Mouse (Mus musculus): Measurements from ENCODE around the gene Efl1. TPM values are rescaled to one million over a fixed set of nuclear protein-coding genes. Genes with fewer than 3 reads are reported as not detected.

The Efl1 gene
- total RNA-seq, 2 experiments from 2014 or later = 14.5 to 19.9 TPM

DNA sequence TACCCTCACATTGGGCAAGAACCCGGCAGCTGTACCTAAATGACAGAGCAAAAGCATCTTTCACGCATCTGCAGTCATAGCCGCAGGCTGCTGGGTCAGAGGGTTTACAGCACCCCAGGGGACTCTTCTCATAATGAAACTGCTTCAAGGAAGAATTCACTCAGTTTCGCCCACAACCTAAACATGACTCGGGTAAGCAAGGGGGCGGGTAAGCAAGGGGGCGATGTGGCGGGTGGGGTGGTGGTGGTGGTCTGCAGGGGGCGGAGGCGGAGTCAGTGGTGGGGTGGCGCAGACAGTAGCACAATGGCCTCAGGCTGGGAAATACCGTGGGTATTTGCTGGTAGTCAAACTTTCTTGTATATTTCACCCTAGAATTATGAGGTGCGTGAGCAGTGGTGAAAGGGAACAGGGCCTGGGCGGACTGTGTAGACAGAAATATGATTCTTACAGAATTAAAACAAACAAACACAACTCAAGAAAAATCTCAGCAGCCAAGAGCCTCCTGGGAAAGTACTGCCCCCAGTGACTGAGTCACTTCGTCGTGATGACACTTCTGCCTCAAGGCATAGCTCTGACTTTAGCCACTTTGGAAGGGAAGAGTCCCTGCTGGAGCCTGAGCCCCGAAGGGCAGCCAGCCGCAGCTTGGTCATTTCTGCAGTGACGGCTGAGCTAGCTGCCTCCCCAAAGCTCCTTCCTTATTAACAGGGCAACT is 162.9 kb downstream of the Efl1 start:
- no peak for DNase-seq (ENCODE audit: low spot score in 2 of 2)

- DNase-seq (ENCODE audit: low spot score in 2 of 2) = no peak
Measured at GRCm38 (mm10) chr7:82812186-82813155, 164.1 kb downstream of the Efl1 start.

DNA sequence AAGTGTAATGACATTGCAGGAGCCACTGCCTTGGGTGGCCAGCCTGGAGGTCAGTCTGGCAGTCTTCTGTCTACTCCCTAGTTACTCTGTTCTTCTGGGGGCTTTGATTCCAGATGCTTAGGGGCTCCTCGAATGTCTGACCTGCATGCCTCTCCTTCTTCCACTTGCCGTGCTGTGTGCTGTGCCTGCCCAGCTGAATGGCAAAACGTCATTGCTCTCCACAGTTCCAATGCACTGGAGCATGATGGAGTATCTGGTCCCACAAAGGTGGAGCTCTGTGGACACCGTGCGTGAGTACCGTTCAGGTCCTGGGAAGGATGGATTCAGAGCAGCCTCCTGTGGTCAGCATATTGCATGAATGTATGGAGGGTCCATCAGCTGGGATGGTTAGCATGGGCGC is 171.1 kb downstream of the Efl1 start:
- DNase-seq (ENCODE audit: low spot score in 2 of 2) = no peak

GRCm38 (mm10) chr7:82820661-82821060 is 172.2 kb downstream of the Efl1 start:
- no peak for DNase-seq (ENCODE audit: low spot score in 2 of 2)

GRCm38 (mm10) chr7:82821501-82821900 is 173.1 kb downstream of the Efl1 start:
- no peak for DNase-seq (ENCODE audit: low spot score in 2 of 2)

DNA sequence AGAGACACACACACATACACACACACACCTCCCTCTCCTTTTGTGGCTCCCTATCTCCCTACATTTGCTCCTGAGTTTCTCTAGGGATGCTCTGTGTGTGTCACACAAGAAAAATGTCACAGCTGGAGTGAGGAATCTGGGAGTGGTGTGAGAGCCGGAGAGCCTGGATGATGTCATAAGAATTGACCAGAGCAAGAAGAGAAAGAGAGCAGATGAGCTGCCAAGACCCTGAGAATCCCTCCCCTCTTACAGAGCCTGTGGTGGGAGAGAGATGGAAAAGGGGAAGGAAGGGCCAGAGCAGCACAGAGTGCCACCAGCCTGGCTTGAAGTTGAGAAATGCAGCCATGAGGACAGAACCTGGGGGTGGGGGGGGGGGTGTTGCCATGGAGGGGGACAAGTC is 174.1 kb downstream of the Efl1 start:
- no peak for DNase-seq (ENCODE audit: low spot score in 2 of 2)

Other genes with a start within 250 kb of the Efl1 start
- gene Saxo2, start 86 bp upstream of the Efl1 start, total RNA-seq (2021) = 1 to 10 TPM; 3.0 to 3.3 TPM
- gene Mex3b, start 218.7 kb downstream of the Efl1 start, total RNA-seq (2021) = 10 to 100 TPM; 15.6 to 15.7 TPM

Data from gastrocnemius, postnatal 4 days (tissue).